ENCODE assay signal across 8 mouse cellular contexts in the genomic region with DNA sequence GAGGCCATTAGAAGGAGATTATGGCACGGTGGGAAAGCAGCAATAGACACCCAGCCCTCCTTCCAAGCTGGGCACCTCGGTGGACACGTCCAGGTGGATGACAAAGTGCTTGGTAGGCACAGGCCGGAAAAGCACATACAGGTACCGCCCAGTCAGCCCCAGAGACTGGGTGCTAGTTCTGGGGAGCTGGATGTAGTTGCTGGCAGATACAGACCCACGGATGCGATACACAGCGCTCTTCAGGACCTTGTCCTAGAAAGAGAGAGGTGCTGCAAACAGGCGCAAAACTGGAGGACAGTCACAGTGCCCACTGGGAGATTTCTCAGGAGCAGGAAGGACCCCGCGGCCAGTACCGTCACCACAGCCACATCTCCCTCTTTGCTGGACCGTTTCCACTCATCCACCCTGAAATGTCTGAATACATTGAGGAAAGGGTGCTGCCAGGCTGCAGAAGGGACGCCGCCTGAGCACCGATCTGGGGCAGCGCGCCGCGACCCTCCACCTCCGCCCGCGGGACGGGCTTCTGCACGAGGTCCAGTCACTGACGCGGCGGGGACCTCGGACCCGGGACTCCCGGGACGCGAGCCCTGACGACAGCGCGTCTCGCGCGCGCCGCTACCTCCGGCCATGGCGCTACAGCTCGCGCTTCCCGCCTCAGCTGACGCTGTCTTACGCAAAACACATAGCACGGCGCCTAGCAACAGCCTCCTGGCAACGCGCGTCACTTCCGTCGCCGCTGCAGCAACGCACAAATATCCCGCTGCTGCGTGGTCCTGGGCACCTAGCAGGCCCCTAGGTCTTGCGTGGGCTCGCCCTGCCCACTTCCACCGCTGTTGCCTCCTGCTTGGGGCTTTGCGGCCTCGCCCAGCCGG. TPM values are rescaled to one million over a fixed set of nuclear protein-coding genes. Genes with fewer than 3 reads are reported as not detected.
DNase-seq lines count a peak whose midpoint lies in the region; ATAC-seq and TF ChIP-seq lines count a peak whose summit lies in the region.

Gene Wdr90 (minus strand): TSS at position 670 of the 872 bp plus-strand sequence.

- POLR2A ChIA-PET in Patski (lab: Charles Lee): interaction anchor here (0.9 to 1.7 kb wide), 4 partner anchors 14 to 24 kb away, joined by 3 to 7 read pairs (median 4); partner anchors contain the start of genes Mettl26 and Rhbdl1

- no peak for TF ChIP-seq CTCF in Patski (IDR thresholded peaks at IDR 0.05)

- peak within 1 kb of the TSS; percentile 68 for H3K4me3 ChIP-seq in hindbrain, embryonic 12.5 days

- peak within 1 kb of the TSS; percentile 83 for H3K4me2 ChIP-seq in hindbrain, embryonic 12.5 days (replicated peaks)

- in situ Hi-C loops in Patski (cut with MboI; ENCODE audit: low pct_unique_long_range_greater_than_20kb): no loop called here

- peak within 1 kb of the TSS; percentile 85 for H3K9ac ChIP-seq in hindbrain, embryonic 12.5 days

- no peak for DNase-seq in Patski (ENCODE audit: low read depth, low spot score)
- peak; percentile 89 to 94 for DNase-seq in cerebellum, postnatal 14 days
- peak; percentile 88 to 90 for DNase-seq in frontal cortex, postnatal 14 days (ENCODE audit: low spot score in 2 of 2)
- DNase-seq in layer of hippocampus, postnatal 14 days (ENCODE audit: low spot score in 2 of 2): peak; percentile 88 to 94
- DNase-seq in lung, postnatal 10 days: peak; percentile 94
- peak; percentile 86 for DNase-seq in ovary, postnatal 14 days (ENCODE audit: low spot score)
- peak; percentile 81 for DNase-seq in thymus, postnatal 10 days (ENCODE audit: low spot score in 2 of 2)

- ATAC-seq in Patski: peak; percentile 73
- ATAC-seq in hindbrain, embryonic 12.5 days (ENCODE audit: low FRiP score): peak; percentile 91

- no peaks in the 10 kb centered on the region for H3K27me3 ChIP-seq in Patski
- H3K27me3 ChIP-seq in hindbrain, embryonic 12.5 days: no peaks in the 10 kb centered on the region

- H3K27ac ChIP-seq in hindbrain, embryonic 12.5 days: peak within 1 kb of the TSS; percentile 87

- CTCF ChIA-PET in Patski (lab: Charles Lee): interaction anchor here (1.3 kb wide), 1 partner anchor 10 kb away, joined by 3 read pairs; no protein-coding TSS in a partner anchor

- H3K36me3 ChIP-seq in hindbrain, embryonic 12.5 days: no peaks in the 10 kb centered on the region

- H3K9me3 ChIP-seq in hindbrain, embryonic 12.5 days (replicated peaks): no peaks in the 10 kb centered on the region

- WGBS in hindbrain, embryonic 12.5 days: 4% methylated on average over 65 of the region's 65 CpGs

- H3K4me1 ChIP-seq in hindbrain, embryonic 12.5 days: peaks cover 21% of the 10 kb centered on the region

RNA-seq across cellular contexts. Expression of gene Wdr90, which starts in this region (rescaled TPM):
- 27.7 TPM for polyA plus RNA-seq in Patski (2021)
- 30.0 and 31.2 TPM in 2 replicates for polyA plus RNA-seq in hindbrain, embryonic 12.5 days (2016; fragmentation: Nextera tagmentation; extraction: Ambion mirVana)
- 10 to 100 TPM; 24.0 to 25.8 TPM for total RNA-seq in layer of hippocampus, postnatal 14 days (2021)
